Mouse (Mus musculus) layer of hippocampus, postnatal 10 days (tissue): ENCODE results near the gene Daam1. TPM values are rescaled to one million over a fixed set of nuclear protein-coding genes. Genes with fewer than 3 reads are reported as not detected.

Source experiments
- DNase-seq, 2 experiments: peaks; one replicate each; pipeline ENCODE4 v3.0.0; 2021; ENCODE audit warnings: low spot score in 2 of 2
- total RNA-seq, 2 experiments: library from RNA; stranded (reverse); gene quantifications; 2 replicates each; pipeline ENCODE4 v1.2.3; 2021

Gene Daam1
- total RNA-seq, 2 experiments from 2014 or later = 89.9 to 96.7 TPM

- no peak for DNase-seq
These were observed 165.0 kb downstream of the Daam1 start for GRCm38 (mm10) chr12:71995831-71996230.

GRCm38 (mm10) chr12:71996920-71997319 is 166.0 kb downstream of the Daam1 start:
- DNase-seq = no peak

DNA sequence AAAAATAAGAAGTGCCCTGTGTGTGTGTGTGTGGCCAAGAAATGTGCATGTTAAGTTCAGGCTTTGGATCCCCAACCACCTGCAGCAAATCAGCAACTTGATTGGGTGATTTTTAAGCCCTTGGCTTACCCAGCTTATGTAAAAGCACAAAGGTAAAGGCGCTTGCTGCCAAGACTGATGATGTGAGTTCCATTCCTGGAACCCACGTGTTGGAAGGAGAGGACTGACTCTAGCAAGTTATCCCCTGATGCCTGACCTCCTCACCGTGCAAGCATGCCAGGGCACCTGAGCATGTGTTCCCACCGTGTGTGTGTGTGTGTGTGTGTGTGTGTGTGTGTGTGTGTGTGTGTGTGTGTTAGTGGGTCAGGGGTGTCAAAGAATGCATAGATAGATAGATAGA is 166.5 kb downstream of the Daam1 start:
- no peak for DNase-seq

DNA sequence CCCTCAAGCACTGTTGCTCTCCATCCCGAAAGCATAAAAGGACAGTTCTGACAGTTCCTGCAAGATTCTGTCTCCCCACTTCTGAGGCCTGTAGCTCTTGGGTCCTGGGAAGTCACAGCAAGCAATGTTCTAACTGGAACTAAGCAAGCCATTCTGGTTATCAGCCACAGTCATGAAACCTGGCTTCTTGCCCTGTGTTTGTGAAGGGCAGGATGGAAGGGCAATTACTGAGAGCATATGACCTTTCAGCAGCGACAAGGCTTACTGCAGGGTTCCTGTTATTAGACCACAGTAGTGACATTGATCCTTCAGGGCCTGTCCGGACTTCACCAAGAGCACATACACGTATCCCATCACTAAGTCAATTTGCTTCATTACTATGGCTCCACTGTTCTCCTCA is 167.8 kb downstream of the Daam1 start:
- DNase-seq = no peak

- DNase-seq = no peak
These were observed 168.8 kb downstream of the Daam1 start for GRCm38 (mm10) chr12:71999671-72000070.

DNA sequence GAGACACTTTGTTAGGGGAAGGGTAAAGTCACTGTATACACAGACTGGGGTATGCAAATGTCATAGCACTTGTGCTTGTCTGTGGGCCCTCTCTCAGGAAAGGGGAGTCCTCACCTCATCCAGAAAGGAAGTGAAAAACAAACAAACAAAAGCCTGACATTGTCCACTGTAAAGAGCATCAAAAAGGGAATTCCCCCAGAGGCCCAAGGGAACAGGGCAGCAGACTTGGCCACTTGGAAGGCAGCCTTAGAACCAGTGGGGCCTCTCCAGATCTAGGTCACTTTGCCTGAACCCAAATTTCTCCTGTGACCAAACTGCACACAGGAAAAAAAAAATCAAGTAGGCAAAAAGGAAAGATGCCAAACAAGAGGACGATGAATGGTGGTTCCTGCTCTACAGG is 170.9 kb downstream of the Daam1 start:
- no peak for DNase-seq

GRCm38 (mm10) chr12:72005307-72005706 is 174.4 kb downstream of the Daam1 start:
- DNase-seq = no peak

GRCm38 (mm10) chr12:72007656-72008055 is 176.8 kb downstream of the Daam1 start:
- no peak for DNase-seq

DNA sequence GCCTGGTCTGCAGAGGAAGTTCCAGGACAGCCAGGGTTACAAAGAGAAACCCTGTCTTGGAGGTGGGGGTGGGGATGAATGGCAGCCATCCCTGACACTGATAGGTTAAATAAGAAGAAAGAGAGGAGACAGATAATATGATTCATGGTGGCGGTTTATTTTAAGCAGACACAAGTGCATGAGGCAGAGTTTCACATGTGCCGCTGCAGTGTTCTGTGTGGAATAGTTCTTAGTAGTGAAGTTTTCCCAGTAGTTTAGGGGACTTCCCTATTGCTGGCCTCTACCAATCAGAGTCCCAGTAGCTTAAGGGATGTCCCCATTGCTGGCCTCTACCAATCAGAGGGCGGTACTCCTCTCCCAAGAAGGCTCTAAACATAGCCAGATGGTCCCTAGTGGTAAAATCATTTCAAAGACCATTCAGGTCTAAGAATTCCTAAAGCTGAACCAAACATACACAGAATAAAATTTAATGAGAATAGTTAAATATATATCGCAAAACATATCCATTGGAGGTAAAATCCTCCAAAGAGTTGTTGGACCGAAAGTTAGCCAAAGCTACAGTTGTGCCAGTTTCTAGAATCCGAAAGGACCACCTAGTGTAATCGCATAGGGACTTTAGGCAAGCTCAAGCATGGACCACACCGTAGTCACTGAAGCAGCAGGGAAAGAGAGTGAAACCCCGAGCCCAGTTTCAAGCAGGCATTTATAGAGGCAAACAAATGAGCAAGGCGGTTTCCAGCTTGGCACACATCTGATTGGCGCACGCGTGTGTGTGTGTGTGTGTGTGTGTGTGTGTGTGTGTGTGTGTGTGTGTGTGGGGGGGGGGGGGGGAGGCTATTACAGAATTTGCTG is 178.4 kb downstream of the Daam1 start:
- no peak for DNase-seq

DNA sequence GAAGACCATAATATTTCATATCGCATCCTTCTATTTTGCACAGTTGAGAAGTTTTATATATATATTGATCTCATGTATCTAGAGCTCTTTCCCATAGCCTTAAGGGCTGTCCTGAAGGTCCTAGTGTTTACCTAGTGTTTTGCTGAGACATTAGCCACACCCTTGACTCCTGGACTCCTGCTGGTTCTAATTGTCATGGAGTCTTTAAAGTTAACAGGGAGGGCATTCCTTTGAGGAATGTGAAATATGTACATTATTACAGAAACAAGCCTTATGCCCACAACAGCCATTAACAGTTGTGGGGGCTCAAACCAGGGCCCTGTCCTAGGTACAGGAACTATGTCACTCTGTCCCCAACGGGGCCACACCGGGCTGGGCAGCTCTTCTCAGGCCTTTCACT is 180.5 kb downstream of the Daam1 start:
- DNase-seq = no peak

DNA sequence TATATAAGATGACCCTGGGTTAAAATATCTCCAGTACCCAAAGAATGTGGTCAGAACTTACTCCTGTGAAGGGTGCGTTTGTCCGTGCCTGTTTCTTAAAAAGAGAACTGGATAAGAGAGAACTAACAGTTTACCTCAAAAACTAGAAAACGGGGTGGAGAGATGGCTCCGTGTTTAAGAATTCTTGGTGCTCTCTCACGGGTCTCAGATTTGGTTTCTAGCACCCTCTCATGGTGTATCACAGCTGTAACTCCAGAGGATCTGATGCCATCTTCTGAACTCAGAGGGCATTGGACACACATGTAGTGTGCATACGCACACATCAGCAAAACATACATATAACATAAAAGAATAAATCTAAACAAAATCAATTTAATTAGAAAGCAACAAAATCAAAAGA is 181.2 kb downstream of the Daam1 start:
- no peak for DNase-seq

DNA sequence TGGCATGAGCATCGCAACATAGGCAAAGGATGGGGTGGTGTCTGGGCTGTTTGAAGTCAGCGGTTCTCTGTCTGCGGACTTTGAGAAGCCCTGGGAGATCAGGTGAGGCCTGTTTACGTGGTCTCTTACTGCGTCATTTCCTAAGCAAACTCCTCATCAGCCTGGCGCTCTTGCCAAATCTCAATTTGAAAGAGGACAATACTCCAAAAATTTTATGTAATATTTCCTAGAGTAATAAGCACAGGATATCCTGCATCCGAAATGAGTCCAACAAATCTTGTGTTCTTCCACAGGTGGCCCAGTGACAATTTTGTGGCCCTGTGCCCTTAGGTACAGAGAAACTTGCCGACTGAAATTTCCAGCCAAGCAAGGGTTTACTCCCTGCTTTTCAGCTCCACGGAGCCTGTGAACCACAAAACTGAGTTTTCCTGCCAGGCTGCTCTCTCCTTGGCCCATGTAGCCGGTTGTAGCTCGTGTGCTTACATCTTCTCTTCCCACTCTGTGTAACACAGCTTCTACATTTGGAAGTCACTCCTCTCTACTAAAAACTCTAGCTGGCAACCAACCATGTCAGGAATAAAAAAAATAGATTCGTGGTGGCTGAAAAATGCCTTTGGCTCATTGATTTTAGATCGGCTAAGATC is 183.0 kb downstream of the Daam1 start:
- DNase-seq = no peak

- DNase-seq = no peak
These were observed 183.5 kb downstream of the Daam1 start for GRCm38 (mm10) chr12:72014355-72014776.

DNA sequence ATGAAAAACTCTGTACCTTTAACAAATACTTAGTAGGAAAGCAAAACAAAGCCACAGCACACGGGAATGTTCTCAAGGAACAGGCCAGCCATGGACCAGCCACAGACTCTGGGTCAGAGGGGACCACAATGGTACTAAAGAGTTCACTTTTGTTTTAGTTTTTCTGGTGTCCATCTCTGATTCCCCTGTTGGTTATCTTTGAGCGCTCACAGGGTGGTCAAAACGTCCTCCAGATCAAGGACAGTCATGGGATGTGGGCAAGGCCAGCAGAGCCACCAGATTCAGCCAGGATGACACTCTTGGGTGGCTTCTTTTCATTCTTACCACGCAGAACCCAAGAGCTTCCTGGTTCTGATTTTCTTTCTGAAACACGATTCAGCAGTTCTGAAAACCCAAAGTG is 184.4 kb downstream of the Daam1 start:
- DNase-seq = no peak

- DNase-seq = no peak
These were observed 189.4 kb downstream of the Daam1 start for GRCm38 (mm10) chr12:72020285-72020684.

- no peak for DNase-seq
These were observed 190.7 kb downstream of the Daam1 start for GRCm38 (mm10) chr12:72021543-72021942.

- no peak for DNase-seq
These were observed 191.9 kb downstream of the Daam1 start for GRCm38 (mm10) chr12:72022790-72023189.

DNA sequence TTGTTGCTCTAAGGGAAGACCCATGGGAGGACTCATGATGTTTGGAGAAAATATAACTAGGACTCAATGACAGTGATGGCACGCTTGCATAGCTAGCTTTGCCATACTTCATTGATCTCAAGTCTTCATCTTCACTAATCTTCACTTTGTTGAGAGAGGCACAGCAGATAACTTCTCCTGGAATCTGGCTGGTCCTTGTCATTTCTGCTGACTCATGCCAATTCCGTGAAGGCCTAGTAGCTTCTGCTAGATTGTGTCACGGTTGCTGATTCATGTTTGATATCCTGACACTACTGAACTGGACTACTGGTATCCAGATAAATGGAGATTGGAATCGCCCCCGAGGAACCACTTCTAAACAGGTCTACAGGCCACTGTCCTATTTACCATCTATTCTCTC is 192.7 kb downstream of the Daam1 start:
- no peak for DNase-seq

GRCm38 (mm10) chr12:72025275-72025795 is 194.5 kb downstream of the Daam1 start:
- DNase-seq = no peak

DNA sequence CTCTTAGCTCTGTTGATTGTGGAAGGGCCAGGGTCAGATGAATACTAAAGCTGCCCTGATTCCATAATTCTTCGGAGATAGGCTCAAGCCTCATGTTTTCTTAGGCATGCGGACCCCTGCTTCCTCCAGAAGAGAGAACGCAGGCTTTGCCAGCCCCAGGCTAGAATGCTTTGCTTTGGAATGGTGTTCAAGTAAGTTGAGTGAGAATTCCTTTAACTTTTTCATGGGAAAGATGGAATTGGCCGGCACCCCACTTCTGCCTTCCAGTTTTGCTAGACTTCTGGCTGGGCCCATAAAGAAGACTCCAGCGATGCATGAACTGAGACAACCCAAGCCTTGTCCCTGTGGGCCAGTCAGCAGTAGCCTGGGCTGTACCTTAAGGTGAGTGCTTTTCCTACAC is 200.3 kb downstream of the Daam1 start:
- no peak for DNase-seq

- no peak for DNase-seq
These were observed 200.9 kb downstream of the Daam1 start for GRCm38 (mm10) chr12:72031794-72032193.

DNA sequence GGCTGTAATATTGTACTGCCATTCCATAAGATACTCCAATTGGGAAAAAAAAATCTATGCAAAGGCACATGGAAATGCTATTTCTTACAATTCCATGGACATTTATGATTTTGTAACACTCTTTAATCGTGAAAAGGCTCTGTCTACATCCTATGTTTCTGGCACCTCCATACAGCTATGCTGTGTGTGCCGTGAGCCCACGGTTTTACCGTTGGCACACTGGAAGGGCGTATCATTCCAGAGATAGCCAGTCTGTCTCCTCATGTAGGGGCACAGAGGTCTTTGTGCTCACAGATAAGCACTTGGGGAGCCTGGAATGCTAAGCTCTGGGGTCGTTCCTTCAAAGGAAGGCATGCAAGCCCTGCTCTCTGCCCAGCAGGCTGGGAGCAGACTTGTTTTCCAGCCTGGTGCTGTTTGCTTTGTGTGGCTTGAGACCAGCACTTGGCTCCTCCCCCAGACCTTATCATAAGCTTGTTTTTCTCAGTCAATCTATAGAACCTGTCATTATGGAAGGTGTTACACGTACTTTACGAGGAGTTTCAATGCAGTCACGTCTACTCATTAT is 205.3 kb downstream of the Daam1 start:
- DNase-seq = no peak
